Mouse (Mus musculus): ENCODE data around the gene Clock.

DNA sequence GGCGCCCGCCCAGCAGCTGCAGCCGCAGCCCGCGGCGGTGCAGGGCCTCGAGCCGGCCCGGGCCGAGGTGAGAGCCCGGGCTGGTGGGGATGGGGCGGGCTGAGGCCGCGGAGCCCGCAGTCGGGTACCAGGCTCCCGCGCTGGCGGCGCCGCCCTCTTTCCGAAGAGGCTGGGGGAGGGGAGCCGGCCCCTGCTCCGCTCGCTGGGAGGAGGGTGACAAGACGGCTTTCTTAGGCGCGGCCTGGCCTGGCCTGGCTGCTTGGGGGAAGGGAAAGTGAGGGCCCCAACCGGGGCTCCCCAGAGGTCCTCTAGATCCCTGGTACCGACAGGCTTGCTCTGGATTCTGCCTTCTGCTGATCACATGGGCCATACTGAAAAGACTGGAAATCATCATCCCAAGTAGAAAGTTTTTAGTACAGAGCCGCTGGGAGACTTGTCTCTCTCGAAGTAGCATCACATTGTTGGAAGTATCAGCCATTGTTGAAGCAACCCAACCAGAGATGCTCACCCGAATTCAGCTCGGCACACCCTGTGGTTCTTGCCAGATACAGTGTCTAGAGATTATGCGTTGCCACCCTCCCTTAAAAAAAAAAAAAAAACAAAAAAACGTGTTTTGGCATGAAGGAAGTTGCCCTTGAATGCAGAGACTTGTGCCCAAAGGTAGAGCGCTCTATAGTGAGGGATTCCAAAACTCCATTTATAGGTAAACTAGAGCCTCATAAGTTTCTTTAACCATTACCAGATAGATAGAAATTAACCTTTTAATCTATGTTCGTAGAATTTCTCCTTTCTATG lies 120.1 kb downstream of the Clock start:
- TF ChIP-seq CTCF (IDR thresholded peaks at IDR 0.05; ENCODE audit: low read depth) (no peak), EP300 (IDR thresholded peaks at IDR 0.05; ENCODE audit: low read depth) (no peak)

Data from liver, embryonic 14.5 days (tissue).